In the genomic region with DNA sequence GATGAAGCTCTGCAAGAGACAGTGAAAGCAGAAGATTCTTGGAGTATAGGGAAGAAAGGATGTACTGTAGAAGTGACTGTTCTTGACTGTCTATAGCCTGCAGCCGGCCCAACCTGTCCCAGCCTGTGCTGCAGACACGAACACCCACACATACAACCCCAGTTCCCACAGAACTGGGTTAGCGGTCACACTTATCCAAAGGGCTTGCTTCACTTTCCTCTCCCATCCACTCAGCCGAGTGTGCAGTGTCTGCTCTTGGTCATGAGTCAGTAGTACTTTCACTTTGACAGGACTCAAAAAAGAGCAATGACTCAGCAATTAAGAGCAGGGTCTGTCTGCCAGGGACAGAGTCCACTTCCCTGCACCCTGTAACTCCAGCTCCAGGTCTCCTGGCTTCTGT, we compare ENCODE assay signal across 10 mouse cellular contexts. TPM values are rescaled to one million over a fixed set of nuclear protein-coding genes. Genes with fewer than 3 reads are reported as not detected.
A peak's percentile ranks its signal among the peaks of the same experiment; 100 is the strongest.
DNase-seq lines count a peak whose midpoint lies in the region; ATAC-seq and TF ChIP-seq lines count a peak whose summit lies in the region.
"Had no signal": no experiment of that assay in that cellular context is flagged by ENCODE, and none has a peak within 500 bp of the region (broad histone marks: within the 10 kb centered on the region; RNA-seq: fewer than 3 reads in every experiment).

No protein-coding gene starts in this region.

- TF ChIP-seq CTCF in lung, embryonic 14.5 days (IDR thresholded peaks at IDR 0.05; ENCODE audit: low read depth): no peak

- H3K79me2 ChIP-seq in myocyte (ENCODE audit: control insufficient read depth, insufficient read depth): no peaks in the 10 kb centered on the region

- no peak overlapping the region for H3K4me3 ChIP-seq in embryonic facial prominence, embryonic 15.5 days (replicated peaks)
- no peak overlapping the region for H3K4me3 ChIP-seq in embryonic facial prominence, embryonic 10.5 days
- H3K4me3 ChIP-seq in lung, embryonic 14.5 days (ENCODE audit: low read depth, low read length): no peak overlapping the region
- no peak overlapping the region for H3K4me3 ChIP-seq in myocyte
- no peak overlapping the region for H3K4me3 ChIP-seq in midbrain, embryonic 10.5 days
- H3K4me3 ChIP-seq: hindbrain, embryonic 15.5 days; midbrain, embryonic 12.5 days had no signal

- ATAC-seq in embryonic facial prominence, embryonic 15.5 days (ENCODE audit: insufficient number of reproducible peaks, low FRiP score, low TSS enrichment, low read depth): no peak
- ATAC-seq in lung, embryonic 14.5 days (ENCODE audit: insufficient read depth): no peak

- no peak overlapping the region for H3ac ChIP-seq in myocyte (ENCODE audit: control insufficient read depth, insufficient read length)

- no peaks in the 10 kb centered on the region for H3K27me3 ChIP-seq in embryonic facial prominence, embryonic 15.5 days
- H3K27me3 ChIP-seq in embryonic facial prominence, embryonic 10.5 days (replicated peaks; ENCODE audit: low read depth, poor library complexity, severe bottlenecking): no peaks in the 10 kb centered on the region
- no peaks in the 10 kb centered on the region for H3K27me3 ChIP-seq in lung, embryonic 14.5 days (ENCODE audit: insufficient read depth, low read length)
- H3K27me3 ChIP-seq in myocyte (ENCODE audit: control insufficient read depth, insufficient read depth, insufficient read length): no peaks in the 10 kb centered on the region
- no peaks in the 10 kb centered on the region for H3K27me3 ChIP-seq in midbrain, embryonic 10.5 days (ENCODE audit: low read depth, poor library complexity, severe bottlenecking)
- H3K27me3 ChIP-seq: hindbrain, embryonic 15.5 days; midbrain, embryonic 12.5 days had no signal

- no peaks in the 10 kb centered on the region for H3K4me1 ChIP-seq in embryonic facial prominence, embryonic 15.5 days
- no peaks in the 10 kb centered on the region for H3K4me1 ChIP-seq in embryonic facial prominence, embryonic 10.5 days
- H3K4me1 ChIP-seq in lung, embryonic 14.5 days (ENCODE audit: insufficient read depth): no peaks in the 10 kb centered on the region
- no peaks in the 10 kb centered on the region for H3K4me1 ChIP-seq in midbrain, embryonic 10.5 days
- H3K4me1 ChIP-seq: midbrain, embryonic 12.5 days had no signal

- H3K9me3 ChIP-seq in embryonic facial prominence, embryonic 15.5 days (replicated peaks): no peaks in the 10 kb centered on the region
- H3K9me3 ChIP-seq in embryonic facial prominence, embryonic 10.5 days: no peaks in the 10 kb centered on the region
- H3K9me3 ChIP-seq in lung, embryonic 14.5 days (ENCODE audit: low read depth, low read length): no peaks in the 10 kb centered on the region
- no peaks in the 10 kb centered on the region for H3K9me3 ChIP-seq in midbrain, embryonic 10.5 days (replicated peaks)
- H3K9me3 ChIP-seq: hindbrain, embryonic 15.5 days; midbrain, embryonic 12.5 days had no signal

- no peak for DNase-seq in embryonic facial prominence, embryonic 10.5 days (ENCODE audit: low spot score)
- DNase-seq in lung, embryonic 14.5 days: peak; percentile 6
- DNase-seq in lung, postnatal 14 days: no peak
- DNase-seq in fibroblast of lung, adult 2 months (ENCODE audit: low read depth): peak; percentile 39
- DNase-seq in midbrain, embryonic 10.5 days (ENCODE audit: low spot score): no peak
- no peak for DNase-seq in cerebellum, adult 18-20 months

- no peak for TF ChIP-seq POLR2A in myocyte (IDR thresholded peaks at IDR 0.05; ENCODE audit: insufficient read length, low read depth)

- WGBS in embryonic facial prominence, embryonic 15.5 days: 66% methylated on average over 4 of the region's 4 CpGs
- 81% methylated on average over 4 of the region's 4 CpGs for WGBS in embryonic facial prominence, embryonic 10.5 days
- 78% methylated on average over 4 of the region's 4 CpGs for WGBS in lung, embryonic 14.5 days
- 91% methylated on average over 4 of the region's 4 CpGs for WGBS in midbrain, embryonic 10.5 days

- 0 out of 2 replicates have a peak overlapping the region, but pooled peaks have one; percentile 11 for H3K27ac ChIP-seq in embryonic facial prominence, embryonic 15.5 days (replicated peaks)
- no peak overlapping the region for H3K27ac ChIP-seq in embryonic facial prominence, embryonic 10.5 days (replicated peaks)
- H3K27ac ChIP-seq in lung, embryonic 14.5 days (ENCODE audit: low read depth): no peak overlapping the region
- H3K27ac ChIP-seq in midbrain, embryonic 10.5 days (replicated peaks): no peak overlapping the region
- H3K27ac ChIP-seq: hindbrain, embryonic 15.5 days; midbrain, embryonic 12.5 days had no signal

- peaks cover 39% of the 10 kb centered on the region for H3K36me3 ChIP-seq in embryonic facial prominence, embryonic 15.5 days
- H3K36me3 ChIP-seq in embryonic facial prominence, embryonic 10.5 days (replicated peaks): peaks cover 78% of the 10 kb centered on the region
- peaks cover 60% of the 10 kb centered on the region for H3K36me3 ChIP-seq in lung, embryonic 14.5 days (ENCODE audit: insufficient read depth)
- H3K36me3 ChIP-seq in myocyte (ENCODE audit: control insufficient read depth, insufficient read depth): peaks cover 47% of the 10 kb centered on the region
- H3K36me3 ChIP-seq in midbrain, embryonic 10.5 days: peaks cover 84% of the 10 kb centered on the region

- H3K4me2 ChIP-seq in embryonic facial prominence, embryonic 15.5 days (replicated peaks): no peak overlapping the region
- H3K4me2 ChIP-seq in lung, embryonic 14.5 days: no peak overlapping the region
- H3K4me2 ChIP-seq in myocyte (ENCODE audit: low read depth): peak overlapping the region; percentile 56
- H3K4me2 ChIP-seq: hindbrain, embryonic 15.5 days; midbrain, embryonic 12.5 days had no signal

- no peak overlapping the region for H3K9ac ChIP-seq in embryonic facial prominence, embryonic 15.5 days
- H3K9ac ChIP-seq in lung, embryonic 14.5 days: no peak overlapping the region
- H3K9ac ChIP-seq: hindbrain, embryonic 15.5 days; midbrain, embryonic 12.5 days had no signal

TF ChIP-seq in myocyte, 11 proteins besides CTCF, POLR2A, EP300 and RAD21:
- TF ChIP-seq MAX (IDR thresholded peaks at IDR 0.05; ENCODE audit: low read depth): no peak
- TF ChIP-seq TCF3 (IDR thresholded peaks at IDR 0.05; ENCODE audit: insufficient read length, low read depth): no peak
- TF ChIP-seq CEBPB (IDR thresholded peaks at IDR 0.05; ENCODE audit: insufficient read depth, poor library complexity, severe bottlenecking): no peak
- TF ChIP-seq MYOD1 (IDR thresholded peaks at IDR 0.05; ENCODE audit: control insufficient read depth in 1 of 3, insufficient read length in 2 of 3, low read depth in 2 of 3): no peak
- TF ChIP-seq USF1 (IDR thresholded peaks at IDR 0.05; ENCODE audit: low read depth): no peak
- TF ChIP-seq E2F4 (IDR thresholded peaks at IDR 0.05; ENCODE audit: insufficient read depth): no peak
- no peak for TF ChIP-seq SRF (IDR thresholded peaks at IDR 0.05; ENCODE audit: control insufficient read depth, insufficient read length, low read depth)

RNA-seq across cellular contexts. Expression of gene Ascc2, which starts 23.8 kb away (rescaled TPM):
- 29.3 and 33.3 TPM in 2 replicates for polyA plus RNA-seq in embryonic facial prominence, embryonic 15.5 days (2015; fragmentation: Nextera tagmentation; extraction: Ambion mirVana)
- 42.2 and 43.0 TPM in 2 replicates for polyA plus RNA-seq in embryonic facial prominence, embryonic 10.5 days (2016; fragmentation: Nextera tagmentation; extraction: Ambion mirVana)
- polyA plus RNA-seq in lung, embryonic 14.5 days (2014; fragmentation: Nextera tagmentation; extraction: Ambion mirVana): 36.6 and 37.3 TPM in 2 replicates
- polyA plus RNA-seq in myocyte (2012; fragmentation: generic; extraction: Trizol): 57.6 TPM
- 32.2 and 34.2 TPM in 2 replicates for polyA plus RNA-seq in midbrain, embryonic 10.5 days (2016; fragmentation: Nextera tagmentation; extraction: Ambion mirVana)

RNA-seq across cellular contexts. Expression of gene Gm11032, which starts 41.5 kb away (rescaled TPM):
- polyA plus RNA-seq in embryonic facial prominence, embryonic 15.5 days (2015; fragmentation: Nextera tagmentation; extraction: Ambion mirVana): not detected in 2 replicates
- not detected in 2 replicates for polyA plus RNA-seq in embryonic facial prominence, embryonic 10.5 days (2016; fragmentation: Nextera tagmentation; extraction: Ambion mirVana)
- polyA plus RNA-seq in lung, embryonic 14.5 days (2014; fragmentation: Nextera tagmentation; extraction: Ambion mirVana): not detected in 2 replicates
- polyA plus RNA-seq in myocyte (2012; fragmentation: generic; extraction: Trizol): not detected
- polyA plus RNA-seq in midbrain, embryonic 10.5 days (2016; fragmentation: Nextera tagmentation; extraction: Ambion mirVana): not detected in 2 replicates
- polyA plus RNA-seq: hindbrain, embryonic 15.5 days; midbrain, embryonic 12.5 days had no signal

RNA-seq across cellular contexts. Expression of gene Uqcr10, which starts 42.8 kb away (rescaled TPM):
- polyA plus RNA-seq in embryonic facial prominence, embryonic 15.5 days (2015; fragmentation: Nextera tagmentation; extraction: Ambion mirVana): 734 and 735 TPM in 2 replicates
- polyA plus RNA-seq in embryonic facial prominence, embryonic 10.5 days (2016; fragmentation: Nextera tagmentation; extraction: Ambion mirVana): 661 and 685 TPM in 2 replicates
- 736 and 777 TPM in 2 replicates for polyA plus RNA-seq in lung, embryonic 14.5 days (2014; fragmentation: Nextera tagmentation; extraction: Ambion mirVana)
- polyA plus RNA-seq in myocyte (2012; fragmentation: generic; extraction: Trizol): 1,278 TPM
- polyA plus RNA-seq in midbrain, embryonic 10.5 days (2016; fragmentation: Nextera tagmentation; extraction: Ambion mirVana): 639 and 680 TPM in 2 replicates

RNA-seq across cellular contexts. Expression of gene Zmat5, which starts 43.2 kb away (rescaled TPM):
- polyA plus RNA-seq in embryonic facial prominence, embryonic 15.5 days (2015; fragmentation: Nextera tagmentation; extraction: Ambion mirVana): 62.8 and 67.1 TPM in 2 replicates
- 75.4 and 82.4 TPM in 2 replicates for polyA plus RNA-seq in embryonic facial prominence, embryonic 10.5 days (2016; fragmentation: Nextera tagmentation; extraction: Ambion mirVana)
- 70.4 and 74.1 TPM in 2 replicates for polyA plus RNA-seq in lung, embryonic 14.5 days (2014; fragmentation: Nextera tagmentation; extraction: Ambion mirVana)
- polyA plus RNA-seq in myocyte (2012; fragmentation: generic; extraction: Trizol): 57.4 TPM
- 83.9 and 86.7 TPM in 2 replicates for polyA plus RNA-seq in midbrain, embryonic 10.5 days (2016; fragmentation: Nextera tagmentation; extraction: Ambion mirVana)

Comparison
In these comparisons a context has a peak if more than half of its experiments do, and no peak if none do; other contexts are left out.
1. DNase-seq: peak in lung, embryonic 14.5 days (single experiment) and fibroblast of lung, adult 2 months (single experiment); none in embryonic facial prominence, embryonic 10.5 days (single experiment), lung, postnatal 14 days (single experiment), midbrain, embryonic 10.5 days (single experiment) and cerebellum, adult 18-20 months (0 of 2).
2. RNA of gene Gm11032, which starts 41.5 kb away (polyA plus RNA-seq): not detected in lung, embryonic 14.5 days; not detected in embryonic facial prominence, embryonic 15.5 days, not detected in embryonic facial prominence, embryonic 10.5 days, not detected in myocyte (single experiment) and not detected in midbrain, embryonic 10.5 days; every median in the first group is over 10 times any median in the second.